Mouse (Mus musculus): ENCODE results near the gene Tomm40l.

- TF ChIP-seq CTCF (IDR thresholded peaks at IDR 0.05; ENCODE audit: borderline replicate concordance, insufficient read depth, low read depth, low read length), result no peak
- no peak for TF ChIP-seq POLR2A (IDR thresholded peaks at IDR 0.05; ENCODE audit: borderline replicate concordance, insufficient read depth, low read length)
These were observed 33.9 kb upstream of the Tomm40l start for GRCm38 (mm10) chr1:171256095-171256818.
